Mouse (Mus musculus): ENCODE results near the gene Ctns. TPM values are rescaled to one million over a fixed set of nuclear protein-coding genes. Genes with fewer than 3 reads are reported as not detected.

Gene Ctns
- polyA plus RNA-seq, 1 experiment from 2014 or later = 26.0 TPM

DNA sequence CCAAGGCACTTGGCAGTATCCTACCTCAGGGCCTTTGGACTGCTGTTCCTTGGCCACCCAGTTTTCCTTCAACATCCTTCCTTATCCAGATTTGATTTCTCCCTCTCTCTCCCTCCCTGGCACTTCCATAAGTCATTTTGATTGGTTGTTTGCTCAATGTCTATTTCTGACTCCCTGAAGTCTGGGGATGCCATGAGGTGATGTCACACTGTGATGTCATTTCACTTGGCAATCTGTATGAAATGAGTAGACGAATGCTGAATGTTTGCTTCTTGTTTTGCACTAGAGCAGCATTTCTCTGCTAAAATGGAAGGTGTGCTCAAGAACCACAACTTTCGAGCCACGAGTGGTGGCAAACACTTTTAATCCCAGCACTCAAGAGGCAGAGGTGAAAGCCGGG, 37.2 kb downstream of the Ctns start:
- Histone ChIP-seq H3K27me3 (peaks cover 48% of the 10 kb centered on the region), H3K9ac (no peak overlapping the region), H3K27ac (no peak overlapping the region), H3K4me3 (no peak overlapping the region), H3K4me2 (replicated peaks) (no peak overlapping the region), H3K9me3 (no peaks in the 10 kb centered on the region), H3K4me1 (peaks cover 13% of the 10 kb centered on the region), H3K36me3 (no peaks in the 10 kb centered on the region)
- WGBS = 88% methylated on average over 4 of the region's 4 CpGs
- ATAC-seq (ENCODE audit: low FRiP score, low read depth) = no peak

GRCm38 (mm10) chr11:73160811-73161200, 38.0 kb downstream of the Ctns start:
- Histone ChIP-seq H3K9ac (no peak overlapping the region; the same call in 1 of the 2 replicates), H3K27ac (no peak overlapping the region), H3K36me3 (no peaks in the 10 kb centered on the region), H3K4me3 (peak overlapping the region; percentile 48), H3K4me2 (replicated peaks) (peak overlapping the region; percentile 82), H3K4me1 (peaks cover 13% of the 10 kb centered on the region), H3K9me3 (no peaks in the 10 kb centered on the region), H3K27me3 (peaks cover 51% of the 10 kb centered on the region)
- peak; percentile 66; the same call in 1 of the 2 replicates for ATAC-seq (ENCODE audit: low FRiP score, low read depth)
- WGBS = 20% methylated on average over 6 of the region's 6 CpGs

DNA sequence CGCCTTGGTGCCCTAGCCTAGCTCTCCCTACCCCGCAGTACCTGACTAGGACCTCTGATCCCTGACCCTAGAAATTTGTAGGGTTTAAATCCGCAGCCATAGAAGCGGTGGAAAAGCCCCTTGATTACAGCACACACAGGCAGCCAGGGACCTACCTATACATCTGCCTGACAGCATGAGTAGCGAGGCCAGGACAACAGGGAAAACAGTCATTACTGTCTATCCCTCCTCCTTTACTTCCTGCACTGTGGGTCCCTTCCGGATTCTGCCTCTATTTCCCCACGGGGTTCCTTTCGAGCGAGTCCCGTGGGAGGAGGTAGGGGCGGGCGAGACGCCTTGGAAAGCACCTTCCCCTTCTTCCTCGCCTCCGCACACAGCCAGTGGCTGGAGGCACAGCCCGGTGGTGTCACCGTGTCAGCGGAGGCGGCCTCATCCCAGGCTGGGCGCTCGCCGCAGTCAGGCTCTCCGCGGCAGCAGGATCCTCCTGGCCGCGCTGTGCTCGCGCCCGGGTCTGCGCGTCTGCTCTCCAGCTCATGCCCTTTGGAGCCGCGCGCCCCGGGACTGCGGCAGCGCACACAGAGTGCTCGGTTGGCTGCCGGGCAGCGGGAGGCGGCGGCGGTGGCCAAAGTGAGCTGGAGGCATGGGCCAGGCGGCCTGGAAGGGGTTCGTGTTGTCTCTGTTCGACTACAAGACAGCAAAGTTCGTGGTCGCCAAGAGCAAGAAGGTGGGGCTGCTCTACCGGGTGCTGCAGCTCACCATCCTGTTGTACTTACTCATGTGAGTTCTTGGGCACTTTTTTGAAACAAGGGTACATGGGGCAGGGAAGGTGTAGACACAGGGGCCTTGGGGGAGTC, 38.7 kb downstream of the Ctns start, which contains the start of gene P2rx5:
Gene P2rx5, plus strand, starts transcription at position 465 of the 854 bp plus-strand sequence.
- Histone ChIP-seq H3K9me3 (no peaks in the 10 kb centered on the region), H3K27me3 (peaks cover 51% of the 10 kb centered on the region), H3K4me3 (peak within 1 kb of the TSS; percentile 48), H3K36me3 (no peaks in the 10 kb centered on the region), H3K4me1 (peaks cover 13% of the 10 kb centered on the region), H3K9ac (peak within 1 kb of the TSS; percentile 66), H3K27ac (no peak within 1 kb of the TSS), H3K4me2 (replicated peaks) (peak within 1 kb of the TSS; percentile 82)
- peak; percentile 34; the same call in 1 of the 2 replicates for ATAC-seq (ENCODE audit: low FRiP score, low read depth)
- WGBS = 2% methylated on average over 49 of the region's 49 CpGs

- H3K4me3 ChIP-seq = no peak overlapping the region
- H3K4me1 ChIP-seq = peaks cover 3% of the 10 kb centered on the region
- 65% methylated on average over 6 of the region's 6 CpGs for WGBS
- no peaks in the 10 kb centered on the region for H3K36me3 ChIP-seq
- H3K27ac ChIP-seq = no peak overlapping the region
- peaks cover 30% of the 10 kb centered on the region for H3K27me3 ChIP-seq
- no peak overlapping the region for H3K9ac ChIP-seq
- ATAC-seq (ENCODE audit: low FRiP score, low read depth) = no peak
- H3K9me3 ChIP-seq = no peaks in the 10 kb centered on the region
- H3K4me2 ChIP-seq (replicated peaks) = no peak overlapping the region
These were observed 43.8 kb downstream of the Ctns start for GRCm38 (mm10) chr11:73155071-73155470.

DNA sequence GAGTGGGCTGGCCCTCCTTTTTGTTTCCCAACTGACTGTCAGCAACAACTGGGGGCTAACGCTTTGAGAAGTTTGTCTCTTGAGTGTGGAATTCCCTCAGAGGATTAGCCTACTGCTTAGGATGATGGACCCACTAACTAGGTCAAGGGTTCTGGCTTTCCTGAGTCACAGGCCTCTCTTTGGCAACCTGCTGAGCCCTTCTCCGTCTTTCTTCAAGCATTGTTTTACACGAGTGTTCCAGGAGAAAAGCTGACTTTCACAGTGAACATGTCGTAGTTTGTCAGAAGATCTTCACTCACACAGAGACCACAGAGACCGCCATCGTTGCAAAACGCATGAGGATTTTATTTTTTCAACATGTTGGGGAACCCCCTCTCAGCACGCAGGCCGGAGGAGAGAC, 50.6 kb downstream of the Ctns start:
- ATAC-seq (ENCODE audit: low FRiP score, low read depth) = no peak
- no peak overlapping the region for H3K4me2 ChIP-seq (replicated peaks)
- no peak overlapping the region for H3K4me3 ChIP-seq
- H3K9ac ChIP-seq = no peak overlapping the region
- H3K36me3 ChIP-seq = no peaks in the 10 kb centered on the region
- H3K27me3 ChIP-seq = no peaks in the 10 kb centered on the region
- H3K9me3 ChIP-seq = no peaks in the 10 kb centered on the region
- H3K4me1 ChIP-seq = no peaks in the 10 kb centered on the region
- no peak overlapping the region for H3K27ac ChIP-seq
- 79% methylated on average over 9 of the region's 9 CpGs for WGBS

DNA sequence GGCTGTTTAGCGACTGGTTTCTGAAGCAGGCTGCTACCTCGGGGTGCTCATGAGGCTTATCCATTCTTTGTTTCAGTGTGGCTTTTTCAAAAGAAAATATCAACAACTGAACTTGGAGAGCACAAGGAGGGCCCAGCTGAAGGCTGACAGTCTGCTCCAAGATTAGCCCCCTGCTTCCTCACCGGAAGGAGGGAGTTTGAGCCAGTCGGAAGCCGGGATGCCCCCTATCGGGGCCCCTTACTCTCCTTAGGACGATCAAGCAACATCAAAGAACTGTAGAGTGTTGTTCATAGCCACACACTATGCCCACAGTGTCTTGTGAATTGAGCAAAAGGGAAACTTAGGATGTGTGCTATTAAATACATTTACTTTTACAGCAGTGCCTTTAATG, 51.9 kb downstream of the Ctns start:
- Histone ChIP-seq H3K27ac (no peak overlapping the region), H3K4me3 (no peak overlapping the region), H3K36me3 (no peaks in the 10 kb centered on the region), H3K4me2 (replicated peaks) (no peak overlapping the region), H3K4me1 (no peaks in the 10 kb centered on the region), H3K9me3 (no peaks in the 10 kb centered on the region), H3K9ac (no peak overlapping the region), H3K27me3 (no peaks in the 10 kb centered on the region)
- WGBS = 55% methylated on average over 7 of the region's 7 CpGs
- ATAC-seq (ENCODE audit: low FRiP score, low read depth) = no peak

GRCm38 (mm10) chr11:73146026-73146974, 52.5 kb downstream of the Ctns start:
- ATAC-seq (ENCODE audit: low FRiP score, low read depth) = no peak
- 58% methylated on average over 11 of the region's 11 CpGs for WGBS

GRCm38 (mm10) chr11:73144261-73144681, 54.6 kb downstream of the Ctns start:
- H3K4me2 ChIP-seq (replicated peaks) = no peak overlapping the region
- no peaks in the 10 kb centered on the region for H3K4me1 ChIP-seq
- WGBS = 69% methylated on average over 1 of the region's 1 CpGs
- no peak overlapping the region for H3K9ac ChIP-seq
- H3K4me3 ChIP-seq = no peak overlapping the region
- no peaks in the 10 kb centered on the region for H3K36me3 ChIP-seq
- H3K27me3 ChIP-seq = no peaks in the 10 kb centered on the region
- no peak for ATAC-seq (ENCODE audit: low FRiP score, low read depth)
- H3K9me3 ChIP-seq = no peaks in the 10 kb centered on the region
- no peak overlapping the region for H3K27ac ChIP-seq

More at GRCm38 (mm10) chr11:73146026-73146974, 52.5 kb downstream of the Ctns start:
- Histone ChIP-seq H3K4me3 (no peak overlapping the region), H3K9ac (0 out of 2 replicates have a peak overlapping the region, but pooled peaks have one; percentile 2), H3K4me2 (replicated peaks) (no peak overlapping the region), H3K36me3 (no peaks in the 10 kb centered on the region), H3K4me1 (no peaks in the 10 kb centered on the region), H3K27ac (no peak overlapping the region), H3K9me3 (no peaks in the 10 kb centered on the region), H3K27me3 (no peaks in the 10 kb centered on the region)

GRCm38 (mm10) chr11:73137591-73138501, 61.0 kb downstream of the Ctns start, which contains the start of gene Haspin:
Gene Haspin (minus strand): TSS chr11:73138294.
- Histone ChIP-seq H3K4me1 (peaks cover 40% of the 10 kb centered on the region), H3K27me3 (no peaks in the 10 kb centered on the region), H3K27ac (no peak within 1 kb of the TSS), H3K4me2 (replicated peaks) (peak within 1 kb of the TSS; percentile 83), H3K9ac (peak within 1 kb of the TSS; percentile 85), H3K36me3 (peaks cover 11% of the 10 kb centered on the region), H3K4me3 (peak within 1 kb of the TSS; percentile 89), H3K9me3 (0 out of 2 replicates have a peak, but pooled peaks cover under 1% of the 10 kb centered on the region)
- under 1% methylated on average over 81 of the region's 84 CpGs for WGBS
- peak; percentile 91 for ATAC-seq (ENCODE audit: low FRiP score, low read depth)

DNA sequence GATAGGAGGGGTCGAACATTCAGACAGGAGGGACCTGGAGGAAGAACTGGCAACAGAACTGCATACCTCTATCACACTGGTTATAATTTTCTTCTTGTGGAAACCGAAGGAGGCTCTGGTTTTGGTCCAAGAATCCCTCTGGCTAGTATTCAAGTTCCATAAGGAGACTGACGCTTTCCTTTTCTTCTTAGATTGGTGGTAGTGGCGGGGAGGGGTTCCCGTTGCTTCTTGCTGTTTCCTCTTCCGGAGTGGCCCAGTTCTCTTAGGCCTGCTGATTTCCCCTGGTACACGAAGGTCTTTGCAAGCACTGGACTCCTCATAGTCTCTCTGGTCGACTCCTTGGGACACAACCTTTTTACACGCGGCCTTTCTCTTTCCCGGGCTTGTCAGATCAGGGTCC, 61.7 kb downstream of the Ctns start:
- 39% methylated on average over 11 of the region's 11 CpGs for WGBS

DNA sequence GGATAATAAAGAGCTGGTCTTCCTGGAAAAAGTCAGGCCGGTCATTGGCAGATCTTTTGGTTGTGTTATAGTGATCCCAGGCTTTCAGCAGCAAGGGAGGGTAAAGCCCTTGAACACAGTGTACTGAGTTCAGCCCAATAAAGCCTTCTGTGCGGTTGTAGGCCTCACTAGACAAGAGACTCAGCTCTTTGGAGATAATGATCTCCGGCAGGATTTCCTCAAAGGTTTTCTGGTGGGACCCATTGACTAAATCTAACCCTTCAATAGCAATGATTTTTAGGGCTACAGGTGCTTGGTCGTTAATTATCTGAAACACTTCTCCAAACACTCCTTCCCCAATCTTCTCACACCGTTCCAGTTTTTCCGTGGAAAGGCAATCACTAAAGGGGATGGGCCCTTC, 62.3 kb downstream of the Ctns start:
- 78% methylated on average over 6 of the region's 6 CpGs for WGBS

More for the DNA sequence above, 61.7 kb downstream of the Ctns start:
- no peak for ATAC-seq (ENCODE audit: low FRiP score, low read depth)
- H3K9me3 ChIP-seq = 0 out of 2 replicates have a peak, but pooled peaks cover 3% of the 10 kb centered on the region
- H3K36me3 ChIP-seq = peaks cover 18% of the 10 kb centered on the region
- H3K4me2 ChIP-seq (replicated peaks) = peak overlapping the region; percentile 83
- no peak overlapping the region for H3K27ac ChIP-seq
- peak overlapping the region; percentile 89 for H3K4me3 ChIP-seq
- H3K4me1 ChIP-seq = peaks cover 40% of the 10 kb centered on the region
- H3K27me3 ChIP-seq = no peaks in the 10 kb centered on the region
- peak overlapping the region; percentile 85 for H3K9ac ChIP-seq

More for the DNA sequence above, 62.3 kb downstream of the Ctns start:
- H3K36me3 ChIP-seq = peaks cover 21% of the 10 kb centered on the region
- peak overlapping the region; percentile 89 for H3K4me3 ChIP-seq
- no peaks in the 10 kb centered on the region for H3K27me3 ChIP-seq
- peak overlapping the region; percentile 85; the same call in 1 of the 2 replicates for H3K9ac ChIP-seq
- peak overlapping the region; percentile 83 for H3K4me2 ChIP-seq (replicated peaks)
- H3K9me3 ChIP-seq = 0 out of 2 replicates have a peak, but pooled peaks cover 3% of the 10 kb centered on the region
- peaks cover 40% of the 10 kb centered on the region for H3K4me1 ChIP-seq
- no peak for ATAC-seq (ENCODE audit: low FRiP score, low read depth)
- H3K27ac ChIP-seq = no peak overlapping the region
